Mouse (Mus musculus): ENCODE measurements at regions not wholly inside any gene's neighbourhood (a gene's known extent, or its start where the extent isn't known, plus 50 kb on each side); places are given as distances from the start of the nearest gene placed in this dataset.
"Not testable (repeated sequence)": the region's sequence is repeated elsewhere in the genome, so short reads cannot be mapped to it uniquely, and the experiment has no call there.

DNA sequence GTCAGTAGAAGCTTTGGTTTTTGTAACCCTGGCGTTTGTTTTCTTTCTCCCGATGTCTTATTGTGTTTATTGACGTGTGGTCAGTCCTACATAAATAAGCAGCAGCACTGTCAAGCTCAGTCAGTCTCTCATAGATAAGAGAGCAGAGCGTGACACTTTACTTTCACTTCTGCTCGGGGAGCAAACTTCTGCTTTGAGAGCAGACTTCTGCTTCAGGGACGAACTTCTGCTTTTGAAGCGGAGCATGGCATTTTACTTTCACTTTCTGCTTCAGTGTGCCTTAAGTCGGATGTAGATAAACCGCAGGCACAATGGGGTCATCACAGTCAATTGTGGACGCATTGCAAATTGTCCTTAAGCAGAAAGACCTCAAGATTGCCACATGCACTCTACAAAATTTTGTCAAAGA, 466.0 kb downstream of the Gm11232 start (continued):
- no peak for TF ChIP-seq CHD2 (IDR thresholded peaks at IDR 0.05; ENCODE audit: low read length)
- no peak for TF ChIP-seq RAD21 (IDR thresholded peaks at IDR 0.05; ENCODE audit: low read depth, low read length)
- no peak for TF ChIP-seq ZNF384 (IDR thresholded peaks at IDR 0.05; ENCODE audit: low read depth, low read length)

DNA sequence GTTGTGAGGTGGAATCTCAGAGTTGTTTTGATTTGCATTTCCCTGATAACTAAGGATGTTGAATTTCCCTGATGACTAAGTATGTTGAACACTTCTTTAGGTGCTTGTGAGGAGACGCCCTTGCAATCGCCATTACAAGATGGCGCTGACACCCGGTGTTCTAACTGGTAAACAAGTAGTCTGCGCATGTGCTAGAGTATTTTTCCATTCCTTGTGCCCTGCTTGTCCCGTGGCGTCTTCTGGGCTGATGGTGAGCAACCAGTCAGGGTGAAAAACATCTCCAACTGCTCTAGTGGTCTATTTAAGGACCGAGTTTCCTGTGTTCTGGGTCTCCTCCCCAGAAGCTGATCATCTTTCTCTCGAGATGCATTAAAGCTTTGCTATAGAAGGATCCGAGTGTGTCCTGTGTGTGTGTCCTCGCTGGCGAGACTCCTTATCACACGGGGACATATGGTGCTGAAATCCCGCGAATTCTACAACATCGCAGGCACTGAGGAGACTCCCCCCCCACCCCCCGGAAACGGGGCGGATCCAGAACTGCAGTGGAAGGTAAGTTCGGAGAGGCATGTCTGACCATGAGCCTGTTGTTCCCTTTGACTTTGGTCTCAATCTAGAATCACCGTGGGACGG, 466.5 kb downstream of the Gm11232 start:
- H3K36me3 ChIP-seq (ENCODE audit: control insufficient read depth in 1 of 2, insufficient read depth in 2 of 2, low read length in 2 of 2); H3K27me3 ChIP-seq (ENCODE audit: control insufficient read depth in 1 of 2, insufficient read depth in 2 of 2, low read length in 2 of 2); H3K4me1 ChIP-seq (ENCODE audit: control insufficient read depth in 1 of 2, insufficient read depth in 2 of 2, low read length in 2 of 2); H3K79me2 ChIP-seq (ENCODE audit: control insufficient read depth, insufficient read depth, low read length, poor library complexity); H3K9me3 ChIP-seq (replicated peaks; ENCODE audit: insufficient read depth, low read length): not testable (repeated sequence)
- H3K4me3 ChIP-seq (ENCODE audit: control insufficient read depth in 1 of 2, insufficient read depth in 1 of 2, low read depth in 2 of 2, low read length in 2 of 2) = peak overlapping the region; percentile 58 to 64
- peak; percentile 88 for DNase-seq (ENCODE audit: low read depth, low spot score)
- H3K27ac ChIP-seq (ENCODE audit: control insufficient read depth, low read depth, low read length) = peak overlapping the region; percentile 91
- TF ChIP-seq POLR2A (IDR thresholded peaks at IDR 0.05; ENCODE audit: control insufficient read depth in 1 of 2, insufficient read depth in 1 of 2, low read depth in 1 of 2, low read length in 2 of 2, poor library complexity in 1 of 2) = peak in 1 of 2 experiments; percentile 51; a peak in 2 of 4 replicates
- peak; percentile 29; the same call in 1 of the 2 replicates for TF ChIP-seq TCF12 (IDR thresholded peaks at IDR 0.05; ENCODE audit: low read depth, low read length)
- TF ChIP-seq EP300 (IDR thresholded peaks at IDR 0.05; ENCODE audit: low read depth in 1 of 2, low read length in 2 of 2) = 0 out of 4 replicates have a peak, but pooled peaks of 1 of the 2 experiments have one; percentile 4
- peak; percentile 44; the same call in 1 of the 2 replicates for TF ChIP-seq NRF1 (IDR thresholded peaks at IDR 0.05; ENCODE audit: insufficient read depth, low read depth, low read length, poor library complexity, severe bottlenecking)
- TF ChIP-seq TAL1 (IDR thresholded peaks at IDR 0.05; ENCODE audit: low read length) = peak; percentile 49; the same call in 1 of the 2 replicates
- peak; percentile 52 for TF ChIP-seq CHD2 (IDR thresholded peaks at IDR 0.05; ENCODE audit: low read length)
- H3K9ac ChIP-seq (ENCODE audit: control insufficient read depth, low read depth, low read length, poor library complexity, severe bottlenecking) = peak overlapping the region; percentile 57

DNA sequence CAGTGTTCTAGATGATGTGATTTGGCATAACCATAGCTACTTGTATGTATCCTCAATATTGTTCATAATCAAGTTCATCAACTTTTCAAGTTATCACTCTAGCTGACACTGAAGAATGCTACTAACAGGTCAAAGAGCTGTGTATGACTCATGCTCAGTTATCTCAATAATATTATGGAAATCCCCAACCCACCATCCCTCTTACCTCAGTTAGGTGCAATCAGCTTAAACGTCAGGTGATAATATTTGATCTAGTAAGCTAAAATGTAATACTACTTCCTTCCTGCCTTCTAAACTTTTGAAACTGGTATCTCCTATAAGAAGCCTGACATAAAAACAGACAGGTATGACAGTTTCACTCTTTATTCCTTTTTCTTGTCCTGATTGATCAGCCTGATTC, 474.6 kb downstream of the Gm11232 start:
- no peak overlapping the region for H3K27ac ChIP-seq (ENCODE audit: control insufficient read depth, low read depth, low read length)
- H3K36me3 ChIP-seq (ENCODE audit: control insufficient read depth in 1 of 2, insufficient read depth in 2 of 2, low read length in 2 of 2) = peaks cover 0 to 5% of the 10 kb centered on the region in 2 experiments; a peak in 2 of 4 replicates
- no peak overlapping the region for H3K9ac ChIP-seq (ENCODE audit: control insufficient read depth, low read depth, low read length, poor library complexity, severe bottlenecking)
- no peak for TF ChIP-seq UBTF (IDR thresholded peaks at IDR 0.05; ENCODE audit: borderline replicate concordance, insufficient read depth, low read depth, low read length)
- TF ChIP-seq SMC3 (IDR thresholded peaks at IDR 0.05; ENCODE audit: low read depth, low read length) = no peak
- TF ChIP-seq GATA1 (IDR thresholded peaks at IDR 0.05; ENCODE audit: low read depth, low read length) = no peak
- no peak for TF ChIP-seq MYC (IDR thresholded peaks at IDR 0.05; ENCODE audit: low read depth, low read length)
- no peak for TF ChIP-seq ZMIZ1 (IDR thresholded peaks at IDR 0.05; ENCODE audit: low read depth, low read length)
- TF ChIP-seq E2F4 (IDR thresholded peaks at IDR 0.05; ENCODE audit: borderline replicate concordance, low read depth, low read length) = no peak
- TF ChIP-seq ELF1 (IDR thresholded peaks at IDR 0.05; ENCODE audit: low read depth, low read length) = no peak
- no peak for TF ChIP-seq KAT2A (conservative IDR thresholded peaks at IDR 0.05; ENCODE audit: low read depth, low read length)
- TF ChIP-seq TBP (IDR thresholded peaks at IDR 0.05; ENCODE audit: low read depth, low read length) = no peak
- no peak for TF ChIP-seq NELFE (IDR thresholded peaks at IDR 0.05; ENCODE audit: low read depth, low read length)
- no peak for TF ChIP-seq MAZ (IDR thresholded peaks at IDR 0.05; ENCODE audit: low read depth, low read length)
- H3K79me2 ChIP-seq (ENCODE audit: control insufficient read depth, insufficient read depth, low read length, poor library complexity) = no peaks in the 10 kb centered on the region
- no peak overlapping the region for H3K4me3 ChIP-seq (ENCODE audit: control insufficient read depth in 1 of 2, insufficient read depth in 1 of 2, low read depth in 2 of 2, low read length in 2 of 2)
- H3K9me3 ChIP-seq (replicated peaks; ENCODE audit: insufficient read depth, low read length) = no peaks in the 10 kb centered on the region
- no peak for DNase-seq (ENCODE audit: low read depth, low spot score)
- H3K27me3 ChIP-seq (ENCODE audit: control insufficient read depth in 1 of 2, insufficient read depth in 2 of 2, low read length in 2 of 2) = no peaks in the 10 kb centered on the region
- H3K4me1 ChIP-seq (ENCODE audit: control insufficient read depth in 1 of 2, insufficient read depth in 2 of 2, low read length in 2 of 2) = no peaks in the 10 kb centered on the region; a peak in 1 of 4 replicates

Data from MEL (cell line).